ENCODE assay signal across 29 mouse cellular contexts in genomic region chr16:32831501-32831900, GRCm38 (mm10). TPM values are rescaled to one million over a fixed set of nuclear protein-coding genes. Genes with fewer than 3 reads are reported as not detected.
DNase-seq lines count a peak whose midpoint lies in the region; TF ChIP-seq lines count a peak whose summit lies in the region.
"Had no signal": no experiment of that assay in that cellular context is flagged by ENCODE, and none has a peak within 500 bp of the region (broad histone marks: within the 10 kb centered on the region; RNA-seq: fewer than 3 reads in every experiment).

No protein-coding gene starts in this region.

- DNase-seq in layer of hippocampus, adult 2 months (ENCODE audit: low spot score in 2 of 2): no peak
- DNase-seq in layer of hippocampus, postnatal 36 days: no peak
- DNase-seq in MEL (ENCODE audit: low read depth, low spot score) (peak; percentile 48), NIH3T3 (ENCODE audit: low read depth) (peak; percentile 59), liver (no peak)
- DNase-seq in telencephalon, adult 2 months (ENCODE audit: low read depth, low spot score): peak; percentile 19
- DNase-seq in urinary bladder, postnatal 36 days (ENCODE audit: low spot score in 2 of 2): no peak
- DNase-seq in lung, postnatal 10 days: no peak
- DNase-seq: adrenal gland, adult 2 months; adrenal gland, postnatal 10 days; adrenal gland, postnatal 25 days; B cell, adult 2 months; cerebellum, adult 11-12 months; cerebellum, adult 2 months; cerebellum, adult 9-10 months; cerebellum, postnatal 10 days; cerebellum, postnatal 25 days had no signal

- H3K36me3 ChIP-seq in MEL (ENCODE audit: control insufficient read depth in 1 of 2, insufficient read depth in 2 of 2, low read length in 2 of 2): peaks cover 0 to 13% of the 10 kb centered on the region in 2 experiments; a peak in 2 of 4 replicates

- H3K27ac ChIP-seq in layer of hippocampus, adult 2 months: peak overlapping the region; percentile 29
- H3K27ac ChIP-seq in MEL (ENCODE audit: control insufficient read depth, low read depth, low read length): no peak overlapping the region
- H3K27ac ChIP-seq: embryonic facial prominence, embryonic 10.5 days; embryonic facial prominence, embryonic 12.5 days; forebrain, embryonic 13.5 days; forebrain, embryonic 15.5 days had no signal

- peaks cover 0 to 14% of the 10 kb centered on the region in 2 experiments; a peak in 3 of 4 replicates for H3K4me1 ChIP-seq in MEL (ENCODE audit: control insufficient read depth in 1 of 2, insufficient read depth in 2 of 2, low read length in 2 of 2)
- H3K4me1 ChIP-seq: embryonic facial prominence, embryonic 10.5 days; embryonic facial prominence, embryonic 12.5 days; forebrain, embryonic 13.5 days; forebrain, embryonic 15.5 days had no signal

- H3K9me3 ChIP-seq in MEL (replicated peaks; ENCODE audit: insufficient read depth, low read length): no peaks in the 10 kb centered on the region
- H3K9me3 ChIP-seq: embryonic facial prominence, embryonic 10.5 days; embryonic facial prominence, embryonic 12.5 days; forebrain, embryonic 13.5 days; forebrain, embryonic 15.5 days; G1E had no signal

- no peaks in the 10 kb centered on the region for H3K79me2 ChIP-seq in MEL (ENCODE audit: control insufficient read depth, insufficient read depth, low read length, poor library complexity)

- H3K4me3 ChIP-seq in layer of hippocampus, adult 2 months: no peak overlapping the region
- no peak overlapping the region for H3K4me3 ChIP-seq in MEL (ENCODE audit: control insufficient read depth in 1 of 2, insufficient read depth in 1 of 2, low read depth in 2 of 2, low read length in 2 of 2)
- H3K4me3 ChIP-seq: embryonic facial prominence, embryonic 10.5 days; embryonic facial prominence, embryonic 12.5 days; forebrain, embryonic 13.5 days; forebrain, embryonic 15.5 days had no signal

- H3K27me3 ChIP-seq in MEL (ENCODE audit: control insufficient read depth in 1 of 2, insufficient read depth in 2 of 2, low read length in 2 of 2): no peaks in the 10 kb centered on the region
- H3K27me3 ChIP-seq: CH12.LX; embryonic facial prominence, embryonic 12.5 days; forebrain, embryonic 13.5 days; forebrain, embryonic 15.5 days had no signal

- no peak for TF ChIP-seq POLR2A in MEL (IDR thresholded peaks at IDR 0.05; ENCODE audit: control insufficient read depth in 1 of 2, insufficient read depth in 1 of 2, low read depth in 1 of 2, low read length in 2 of 2, poor library complexity in 1 of 2)

- peak in 1 of 2 experiments; percentile 21; a peak in 1 of 4 replicates for TF ChIP-seq EP300 in MEL (IDR thresholded peaks at IDR 0.05; ENCODE audit: low read depth in 1 of 2, low read length in 2 of 2)

- no peak for TF ChIP-seq RAD21 in MEL (IDR thresholded peaks at IDR 0.05; ENCODE audit: low read depth, low read length)

- TF ChIP-seq CTCF in layer of hippocampus, adult 2 months (conservative IDR thresholded peaks at IDR 0.05): no peak
- no peak for TF ChIP-seq CTCF in MEL (IDR thresholded peaks at IDR 0.05 in 2 of 3, conservative IDR thresholded peaks at IDR 0.05 in 1 of 3; ENCODE audit: control insufficient read depth in 1 of 3, insufficient read depth in 1 of 3, low read depth in 2 of 3, low read length in 3 of 3, poor library complexity in 1 of 3, severe bottlenecking in 1 of 3)

- no peak overlapping the region for H3K9ac ChIP-seq in MEL (ENCODE audit: control insufficient read depth, low read depth, low read length, poor library complexity, severe bottlenecking)
- H3K9ac ChIP-seq: embryonic facial prominence, embryonic 12.5 days; forebrain, embryonic 13.5 days; forebrain, embryonic 15.5 days had no signal

TF ChIP-seq in MEL, 35 proteins besides CTCF, POLR2A, EP300 and RAD21:
- TF ChIP-seq NRF1 (IDR thresholded peaks at IDR 0.05; ENCODE audit: insufficient read depth, low read depth, low read length, poor library complexity, severe bottlenecking) (no peak), SMC3 (IDR thresholded peaks at IDR 0.05; ENCODE audit: low read depth, low read length) (no peak), MXI1 (IDR thresholded peaks at IDR 0.05; ENCODE audit: low read depth, low read length) (no peak), KAT2A (conservative IDR thresholded peaks at IDR 0.05; ENCODE audit: low read depth, low read length) (no peak), TCF12 (IDR thresholded peaks at IDR 0.05; ENCODE audit: low read depth, low read length) (no peak), HCFC1 (IDR thresholded peaks at IDR 0.05; ENCODE audit: low read depth, low read length) (no peak), ZKSCAN1 (IDR thresholded peaks at IDR 0.05; ENCODE audit: low read depth, low read length) (no peak), E2F4 (IDR thresholded peaks at IDR 0.05; ENCODE audit: borderline replicate concordance, low read depth, low read length) (no peak), ZC3H11A (IDR thresholded peaks at IDR 0.05; ENCODE audit: low read depth, low read length) (no peak), TAL1 (IDR thresholded peaks at IDR 0.05; ENCODE audit: low read length) (no peak), POLR2AphosphoS5 (IDR thresholded peaks at IDR 0.05; ENCODE audit: borderline replicate concordance, low read depth, low read length) (no peak), UBTF (IDR thresholded peaks at IDR 0.05; ENCODE audit: borderline replicate concordance, insufficient read depth, low read depth, low read length) (no peak), TBP (IDR thresholded peaks at IDR 0.05; ENCODE audit: low read depth, low read length) (no peak), MAFK (IDR thresholded peaks at IDR 0.05; ENCODE audit: borderline replicate concordance, low read depth, low read length) (no peak)

RNA-seq across cellular contexts. Expression of gene Smbd1, which starts 21.2 kb away (rescaled TPM):
- not detected for total RNA-seq in layer of hippocampus, adult 2 months (2021)
- not detected for total RNA-seq in layer of hippocampus, postnatal 36 days (2021)
- not detected in 2 replicates for total RNA-seq in MEL (2012; rRNA removed)
- polyA plus RNA-seq in MEL (2012; ENCODE audit: insufficient read depth in 1 of 2, insufficient read length in 2 of 2, low read depth in 1 of 2, low replicate concordance in 2 of 2, missing spikeins in 1 of 2): not detected
- total RNA-seq: adrenal gland, adult 2 months; adrenal gland, postnatal 10 days; adrenal gland, postnatal 25 days; adrenal gland, postnatal 4 days; CH12.LX; G1E had no signal
- polyA plus RNA-seq: adrenal gland, adult 2 months; CD4-positive, CD25-positive, alpha-beta regulatory T cell, adult 4 months; cerebellum, adult 2 months; cortical plate, adult 2 months; embryonic facial prominence, embryonic 10.5 days; embryonic facial prominence, embryonic 12.5 days; embryonic facial prominence, embryonic 14.5 days; forebrain, embryonic 11.5 days; forebrain, embryonic 13.5 days; forebrain, embryonic 15.5 days; frontal cortex, adult 2 months; G1E had no signal

RNA-seq across cellular contexts. Expression of gene Muc20, which starts 34.3 kb away (rescaled TPM):
- not detected for total RNA-seq in layer of hippocampus, adult 2 months (2021)
- total RNA-seq in layer of hippocampus, postnatal 36 days (2021): not detected
- total RNA-seq in MEL (2012; rRNA removed): not detected in 2 replicates
- not detected for polyA plus RNA-seq in MEL (2012; ENCODE audit: insufficient read depth in 1 of 2, insufficient read length in 2 of 2, low read depth in 1 of 2, low replicate concordance in 2 of 2, missing spikeins in 1 of 2)
- polyA plus RNA-seq: adrenal gland, adult 2 months; cerebellum, adult 2 months; cortical plate, adult 2 months; embryonic facial prominence, embryonic 10.5 days; embryonic facial prominence, embryonic 12.5 days; forebrain, embryonic 11.5 days; forebrain, embryonic 13.5 days; forebrain, embryonic 15.5 days; frontal cortex, adult 2 months; G1E had no signal

RNA-seq across cellular contexts. Expression of gene Fyttd1, which starts 45.8 kb away (rescaled TPM):
- 100 to 1,000 TPM; 110 TPM for total RNA-seq in layer of hippocampus, adult 2 months (2021)
- total RNA-seq in layer of hippocampus, postnatal 36 days (2021): 100 to 1,000 TPM; 114 to 118 TPM
- total RNA-seq in MEL (2012; rRNA removed): 74.8 and 76.0 TPM in 2 replicates
- polyA plus RNA-seq in MEL (2012; ENCODE audit: insufficient read depth in 1 of 2, insufficient read length in 2 of 2, low read depth in 1 of 2, low replicate concordance in 2 of 2, missing spikeins in 1 of 2): 10 to 100 TPM in 1 of 2 experiments, not detected in 1; 44.3 TPM

RNA-seq across cellular contexts. Expression of gene Rubcn, which starts 46.1 kb away (rescaled TPM):
- total RNA-seq in layer of hippocampus, adult 2 months (2021): 10 to 100 TPM; 59.2 to 59.3 TPM
- total RNA-seq in layer of hippocampus, postnatal 36 days (2021): 10 to 100 TPM; 61.4 to 62.4 TPM
- total RNA-seq in MEL (2012; rRNA removed): 10.2 and 10.7 TPM in 2 replicates
- polyA plus RNA-seq in MEL (2012; ENCODE audit: insufficient read depth in 1 of 2, insufficient read length in 2 of 2, low read depth in 1 of 2, low replicate concordance in 2 of 2, missing spikeins in 1 of 2): 10 to 100 TPM in 1 of 2 experiments, not detected in 1; 14.6 TPM

Comparison
In these comparisons a context has a peak if more than half of its experiments do, and no peak if none do; other contexts are left out.
1. DNase-seq: peak in MEL (single experiment), NIH3T3 (single experiment) and telencephalon, adult 2 months (single experiment); none in layer of hippocampus, adult 2 months (0 of 2), layer of hippocampus, postnatal 36 days (0 of 2), liver (single experiment), urinary bladder, postnatal 36 days (0 of 2) and lung, postnatal 10 days (single experiment).